Comparison of ENCODE assay signal across 22 mouse cellular contexts in genomic region chr5:53225434-53225833, GRCm38 (mm10).
"Had no signal": no experiment of that assay in that cellular context is flagged by ENCODE, and none has a peak within 500 bp of the region (broad histone marks: within the 10 kb centered on the region; RNA-seq: fewer than 3 reads in every experiment).

No protein-coding gene starts in this region.

- H3K27me3 ChIP-seq: liver, embryonic 13.5 days; liver, embryonic 15.5 days; lung, embryonic 15.5 days; midbrain, embryonic 12.5 days; neural tube, embryonic 13.5 days; neural tube, embryonic 15.5 days had no signal

- H3K36me3 ChIP-seq: liver, embryonic 13.5 days; liver, embryonic 15.5 days; lung, embryonic 15.5 days; midbrain, embryonic 12.5 days; neural tube, embryonic 13.5 days; neural tube, embryonic 15.5 days had no signal

- H3K4me3 ChIP-seq: liver, embryonic 13.5 days; liver, embryonic 15.5 days; lung, embryonic 15.5 days; megakaryocyte, embryonic 14.5 days; midbrain, embryonic 12.5 days; neural tube, embryonic 13.5 days; neural tube, embryonic 15.5 days had no signal

- ATAC-seq: liver, postnatal 0 days; lung, postnatal 0 days; midbrain, embryonic 16.5 days had no signal

- H3K4me1 ChIP-seq: liver, embryonic 13.5 days; liver, embryonic 15.5 days; lung, embryonic 15.5 days; megakaryocyte, embryonic 14.5 days; midbrain, embryonic 12.5 days; neural tube, embryonic 15.5 days had no signal

- DNase-seq: liver, embryonic 13.5 days; liver, postnatal 0 days; lung, adult 2 months; lung, postnatal 14 days; lung, postnatal 36 days; midbrain, embryonic 14.5 days; retina, postnatal 1 day; right cerebral cortex, postnatal 14 days; spleen, adult 18-20 months; thymus, adult 2 months; thymus, postnatal 25 days; thymus, postnatal 4 days had no signal

- H3K9ac ChIP-seq: liver, embryonic 13.5 days; liver, embryonic 15.5 days; liver, postnatal 0 days; lung, embryonic 15.5 days; midbrain, embryonic 12.5 days; neural tube, embryonic 13.5 days; neural tube, embryonic 15.5 days had no signal

- H3K4me2 ChIP-seq: liver, embryonic 11.5 days; liver, embryonic 13.5 days; liver, embryonic 15.5 days; lung, embryonic 15.5 days; midbrain, embryonic 12.5 days; neural tube, embryonic 13.5 days; neural tube, embryonic 15.5 days had no signal

- H3K9me3 ChIP-seq: liver, embryonic 13.5 days; liver, embryonic 15.5 days; lung, embryonic 15.5 days; megakaryocyte, embryonic 14.5 days; midbrain, embryonic 12.5 days; neural tube, embryonic 13.5 days; neural tube, embryonic 15.5 days had no signal

- H3K27ac ChIP-seq: liver, embryonic 13.5 days; liver, embryonic 15.5 days; lung, embryonic 15.5 days; macrophage; midbrain, embryonic 12.5 days; neural tube, embryonic 13.5 days; neural tube, embryonic 15.5 days had no signal
